Mouse (Mus musculus): ENCODE data around the gene Lrrc74a.

GRCm38 (mm10) chr12:86778531-86778930 lies 44.4 kb downstream of the Lrrc74a start:
- TF ChIP-seq GATA1 (IDR thresholded peaks at IDR 0.05; ENCODE audit: low read length) (no peak), TAL1 (IDR thresholded peaks at IDR 0.05; ENCODE audit: low read length) (no peak)
